Mouse (Mus musculus): ENCODE measurements at regions not wholly inside any gene's neighbourhood (a gene's known extent, or its start where the extent isn't known, plus 50 kb on each side); places are given as distances from the start of the nearest gene placed in this dataset.
A peak's percentile ranks its signal among the peaks of the same experiment; 100 is the strongest.

GRCm38 (mm10) chr4:127862875-127863274 lies 107.9 kb downstream of the CK137956 start:
- no peak for DNase-seq (ENCODE audit: low spot score in 2 of 2)

GRCm38 (mm10) chr4:127861319-127862117 lies 109.2 kb downstream of the CK137956 start:
- peak; percentile 45 to 68 for DNase-seq (ENCODE audit: low spot score in 2 of 2)

- no peak for DNase-seq (ENCODE audit: low spot score in 2 of 2)
Observed at GRCm38 (mm10) chr4:127860271-127860670, 110.5 kb downstream of the CK137956 start.

- no peak for DNase-seq (ENCODE audit: low spot score in 2 of 2)
Observed at GRCm38 (mm10) chr4:127859505-127859904, 111.2 kb downstream of the CK137956 start.

- DNase-seq (ENCODE audit: low spot score in 2 of 2), result no peak
Observed at GRCm38 (mm10) chr4:127858566-127858965, 112.2 kb downstream of the CK137956 start.

- DNase-seq (ENCODE audit: low spot score in 2 of 2), result no peak
Observed at GRCm38 (mm10) chr4:127855836-127856235, 114.9 kb downstream of the CK137956 start.

GRCm38 (mm10) chr4:127854776-127855409 lies 115.9 kb downstream of the CK137956 start:
- no peak for DNase-seq (ENCODE audit: low spot score in 2 of 2)

GRCm38 (mm10) chr4:127849306-127849705 lies 121.4 kb downstream of the CK137956 start:
- DNase-seq (ENCODE audit: low spot score in 2 of 2), result no peak

- DNase-seq (ENCODE audit: low spot score in 2 of 2), result no peak
Observed at GRCm38 (mm10) chr4:127846321-127846720, 124.4 kb downstream of the CK137956 start.

GRCm38 (mm10) chr4:127843421-127843820 lies 127.3 kb downstream of the CK137956 start:
- no peak for DNase-seq (ENCODE audit: low spot score in 2 of 2)

GRCm38 (mm10) chr4:127833668-127834067 lies 137.1 kb downstream of the CK137956 start:
- DNase-seq (ENCODE audit: low spot score in 2 of 2), result peak in 1 of 2 experiments; percentile 47

GRCm38 (mm10) chr4:127826988-127827387 lies 143.8 kb downstream of the CK137956 start:
- no peak for DNase-seq (ENCODE audit: low spot score in 2 of 2)

- DNase-seq (ENCODE audit: low spot score in 2 of 2), result no peak
Observed at GRCm38 (mm10) chr4:127819501-127819900, 151.2 kb downstream of the CK137956 start.

- DNase-seq (ENCODE audit: low spot score in 2 of 2), result no peak
Observed at GRCm38 (mm10) chr4:127819009-127819408, 151.7 kb downstream of the CK137956 start.

- no peak for DNase-seq (ENCODE audit: low spot score in 2 of 2)
Observed at GRCm38 (mm10) chr4:127814631-127815030, 156.1 kb downstream of the CK137956 start.

GRCm38 (mm10) chr4:127812047-127812545 lies 158.7 kb downstream of the CK137956 start:
- DNase-seq (ENCODE audit: low spot score in 2 of 2), result no peak

- DNase-seq (ENCODE audit: low spot score in 2 of 2), result peak in 1 of 2 experiments; percentile 54
Observed at GRCm38 (mm10) chr4:127810899-127811510, 159.7 kb downstream of the CK137956 start.

GRCm38 (mm10) chr4:127809006-127809405 lies 161.7 kb downstream of the CK137956 start:
- no peak for DNase-seq (ENCODE audit: low spot score in 2 of 2)

- peak; percentile 19 to 42 for DNase-seq (ENCODE audit: low spot score in 2 of 2)
Observed at GRCm38 (mm10) chr4:127789206-127789605, 181.5 kb downstream of the CK137956 start.

- peak in 1 of 2 experiments; percentile 11 for DNase-seq (ENCODE audit: low spot score in 2 of 2)
Observed at GRCm38 (mm10) chr4:127785786-127786185, 185.0 kb downstream of the CK137956 start.

GRCm38 (mm10) chr4:127771966-127772500 lies 198.7 kb downstream of the CK137956 start:
- no peak for DNase-seq (ENCODE audit: low spot score in 2 of 2)

GRCm38 (mm10) chr4:127763736-127764135 lies 207.0 kb downstream of the CK137956 start:
- DNase-seq (ENCODE audit: low spot score in 2 of 2), result peak; percentile 66 to 79
